Mouse (Mus musculus): ENCODE measurements around the gene Tmem117.

DNA sequence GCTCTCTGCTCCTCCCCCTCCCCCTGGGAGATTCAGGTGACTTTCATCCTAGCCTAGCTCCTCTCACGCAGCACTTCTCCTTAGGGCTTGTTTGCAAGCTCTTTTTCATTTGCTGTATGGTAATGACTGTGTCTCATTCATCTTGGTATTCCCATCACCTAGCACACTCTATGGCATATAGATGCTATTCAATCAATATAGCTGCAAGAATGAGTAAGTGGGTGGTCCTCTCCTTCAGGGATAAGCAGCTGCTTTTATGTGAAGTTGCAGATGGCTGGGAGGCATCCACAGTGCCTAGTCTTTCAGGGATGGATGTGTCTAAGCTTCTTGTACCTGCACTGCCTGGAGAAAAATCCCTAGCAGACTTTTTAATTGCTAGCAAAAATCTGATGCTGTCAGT lies 235.1 kb downstream of the Tmem117 start:
- no peak for TF ChIP-seq CTCF (IDR thresholded peaks at IDR 0.05; ENCODE audit: low read depth, low read length)
- TF ChIP-seq POLR2A (IDR thresholded peaks at IDR 0.05; ENCODE audit: borderline replicate concordance, low read depth, low read length): no peak

Data from bone marrow macrophage, adult 2 months (primary cell).